Mouse (Mus musculus): ENCODE data around the gene Trim61. TPM values are rescaled to one million over a fixed set of nuclear protein-coding genes. Genes with fewer than 3 reads are reported as not detected.

Trim61 gene
- 0.17 TPM in 1 of 2 replicates, not detected in the other for polyA plus RNA-seq (2014; fragmentation: Nextera tagmentation; extraction: Ambion mirVana)

GRCm38 (mm10) chr8:65018423-65018822 is at the start of gene Trim61, which contains the start of gene Trim60:
Gene Trim61, minus strand, starts transcription at chr8:65018523.
Gene Trim60, minus strand, starts transcription at chr8:65018584.
- no peak for ATAC-seq (ENCODE audit: low read depth)
- no peak within 1 kb of the TSS for H3K4me3 ChIP-seq (ENCODE audit: low read depth, low read length)
- 87% methylated on average over 8 of the region's 8 CpGs for WGBS
- H3K9me3 ChIP-seq (ENCODE audit: control insufficient read depth, low read length), result no peaks in the 10 kb centered on the region
- no peaks in the 10 kb centered on the region for H3K36me3 ChIP-seq (ENCODE audit: control insufficient read depth, insufficient read depth, low read length)
- H3K9ac ChIP-seq (ENCODE audit: low read depth, low read length), result no peak within 1 kb of the TSS
- no peak for DNase-seq (ENCODE audit: low spot score)
- no peak within 1 kb of the TSS for H3K27ac ChIP-seq (replicated peaks; ENCODE audit: low read depth, low read length)
- no peaks in the 10 kb centered on the region for H3K27me3 ChIP-seq (replicated peaks; ENCODE audit: control insufficient read depth, insufficient read depth, low read length)
- no peaks in the 10 kb centered on the region for H3K4me1 ChIP-seq (ENCODE audit: control insufficient read depth, insufficient read depth, low read length)
- H3K4me2 ChIP-seq (ENCODE audit: low read depth, low read length), result no peak within 1 kb of the TSS

GRCm38 (mm10) chr8:65067694-65068472 is 49.6 kb upstream of the Trim61 start:
- Histone ChIP-seq H3K27ac (replicated peaks; ENCODE audit: low read depth, low read length) (no peak overlapping the region), H3K9ac (ENCODE audit: low read depth, low read length) (no peak overlapping the region), H3K4me3 (ENCODE audit: low read depth, low read length) (no peak overlapping the region), H3K36me3 (ENCODE audit: control insufficient read depth, insufficient read depth, low read length) (no peaks in the 10 kb centered on the region), H3K27me3 (replicated peaks; ENCODE audit: control insufficient read depth, insufficient read depth, low read length) (no peaks in the 10 kb centered on the region), H3K4me2 (ENCODE audit: low read depth, low read length) (no peak overlapping the region), H3K9me3 (ENCODE audit: control insufficient read depth, low read length) (no peaks in the 10 kb centered on the region), H3K4me1 (ENCODE audit: control insufficient read depth, insufficient read depth, low read length) (no peaks in the 10 kb centered on the region)
- no peak for ATAC-seq (ENCODE audit: low read depth)
- 41% methylated on average over 10 of the region's 10 CpGs for WGBS
- DNase-seq (ENCODE audit: low spot score), result no peak

GRCm38 (mm10) chr8:65067031-65067430 is 48.7 kb upstream of the Trim61 start:
- 88% methylated on average over 4 of the region's 4 CpGs for WGBS
- no peaks in the 10 kb centered on the region for H3K4me1 ChIP-seq (ENCODE audit: control insufficient read depth, insufficient read depth, low read length)
- no peak overlapping the region for H3K9ac ChIP-seq (ENCODE audit: low read depth, low read length)
- H3K36me3 ChIP-seq (ENCODE audit: control insufficient read depth, insufficient read depth, low read length), result no peaks in the 10 kb centered on the region
- DNase-seq (ENCODE audit: low spot score), result peak; percentile 16
- H3K9me3 ChIP-seq (ENCODE audit: control insufficient read depth, low read length), result no peaks in the 10 kb centered on the region
- no peak overlapping the region for H3K4me2 ChIP-seq (ENCODE audit: low read depth, low read length)
- H3K27me3 ChIP-seq (replicated peaks; ENCODE audit: control insufficient read depth, insufficient read depth, low read length), result no peaks in the 10 kb centered on the region
- ATAC-seq (ENCODE audit: low read depth), result no peak
- no peak overlapping the region for H3K4me3 ChIP-seq (ENCODE audit: low read depth, low read length)
- no peak overlapping the region for H3K27ac ChIP-seq (replicated peaks; ENCODE audit: low read depth, low read length)

GRCm38 (mm10) chr8:65065622-65066021 is 47.3 kb upstream of the Trim61 start:
- Histone ChIP-seq H3K36me3 (ENCODE audit: control insufficient read depth, insufficient read depth, low read length) (no peaks in the 10 kb centered on the region), H3K27me3 (replicated peaks; ENCODE audit: control insufficient read depth, insufficient read depth, low read length) (no peaks in the 10 kb centered on the region), H3K4me1 (ENCODE audit: control insufficient read depth, insufficient read depth, low read length) (no peaks in the 10 kb centered on the region), H3K4me2 (ENCODE audit: low read depth, low read length) (no peak overlapping the region), H3K27ac (replicated peaks; ENCODE audit: low read depth, low read length) (no peak overlapping the region), H3K9me3 (ENCODE audit: control insufficient read depth, low read length) (no peaks in the 10 kb centered on the region), H3K9ac (ENCODE audit: low read depth, low read length) (no peak overlapping the region), H3K4me3 (ENCODE audit: low read depth, low read length) (no peak overlapping the region)
- no peak for DNase-seq (ENCODE audit: low spot score)
- 98% methylated on average over 3 of the region's 3 CpGs for WGBS
- ATAC-seq (ENCODE audit: low read depth), result no peak

GRCm38 (mm10) chr8:65064071-65064470 is 45.7 kb upstream of the Trim61 start:
- H3K4me3 ChIP-seq (ENCODE audit: low read depth, low read length), result no peak overlapping the region
- H3K27ac ChIP-seq (replicated peaks; ENCODE audit: low read depth, low read length), result no peak overlapping the region
- DNase-seq (ENCODE audit: low spot score) (no peak), ATAC-seq (ENCODE audit: low read depth) (no peak)
- H3K36me3 ChIP-seq (ENCODE audit: control insufficient read depth, insufficient read depth, low read length), result no peaks in the 10 kb centered on the region
- H3K9me3 ChIP-seq (ENCODE audit: control insufficient read depth, low read length), result no peaks in the 10 kb centered on the region
- H3K9ac ChIP-seq (ENCODE audit: low read depth, low read length), result no peak overlapping the region
- H3K27me3 ChIP-seq (replicated peaks; ENCODE audit: control insufficient read depth, insufficient read depth, low read length), result no peaks in the 10 kb centered on the region
- no peak overlapping the region for H3K4me2 ChIP-seq (ENCODE audit: low read depth, low read length)
- WGBS, result 48% methylated on average over 2 of the region's 2 CpGs
- H3K4me1 ChIP-seq (ENCODE audit: control insufficient read depth, insufficient read depth, low read length), result no peaks in the 10 kb centered on the region

GRCm38 (mm10) chr8:65062195-65062594 is 43.9 kb upstream of the Trim61 start:
- Histone ChIP-seq H3K4me3 (ENCODE audit: low read depth, low read length) (no peak overlapping the region), H3K4me1 (ENCODE audit: control insufficient read depth, insufficient read depth, low read length) (no peaks in the 10 kb centered on the region), H3K27ac (replicated peaks; ENCODE audit: low read depth, low read length) (no peak overlapping the region), H3K27me3 (replicated peaks; ENCODE audit: control insufficient read depth, insufficient read depth, low read length) (no peaks in the 10 kb centered on the region), H3K36me3 (ENCODE audit: control insufficient read depth, insufficient read depth, low read length) (no peaks in the 10 kb centered on the region), H3K9ac (ENCODE audit: low read depth, low read length) (no peak overlapping the region), H3K4me2 (ENCODE audit: low read depth, low read length) (no peak overlapping the region), H3K9me3 (ENCODE audit: control insufficient read depth, low read length) (no peaks in the 10 kb centered on the region)
- ATAC-seq (ENCODE audit: low read depth) (no peak), DNase-seq (ENCODE audit: low spot score) (no peak)
- 83% methylated on average over 4 of the region's 4 CpGs for WGBS

- no peak for ATAC-seq (ENCODE audit: low read depth)
- H3K36me3 ChIP-seq (ENCODE audit: control insufficient read depth, insufficient read depth, low read length), result no peaks in the 10 kb centered on the region
- H3K27me3 ChIP-seq (replicated peaks; ENCODE audit: control insufficient read depth, insufficient read depth, low read length), result no peaks in the 10 kb centered on the region
- WGBS, result 97% methylated on average over 4 of the region's 4 CpGs
- no peak for DNase-seq (ENCODE audit: low spot score)
- no peak overlapping the region for H3K4me2 ChIP-seq (ENCODE audit: low read depth, low read length)
- no peak overlapping the region for H3K9ac ChIP-seq (ENCODE audit: low read depth, low read length)
- H3K9me3 ChIP-seq (ENCODE audit: control insufficient read depth, low read length), result no peaks in the 10 kb centered on the region
- H3K27ac ChIP-seq (replicated peaks; ENCODE audit: low read depth, low read length), result no peak overlapping the region
- 0 out of 2 replicates have a peak, but pooled peaks cover 8% of the 10 kb centered on the region for H3K4me1 ChIP-seq (ENCODE audit: control insufficient read depth, insufficient read depth, low read length)
- H3K4me3 ChIP-seq (ENCODE audit: low read depth, low read length), result no peak overlapping the region
These were observed 38.4 kb upstream of the Trim61 start for GRCm38 (mm10) chr8:65056722-65057121.

GRCm38 (mm10) chr8:65053968-65054367 is 35.6 kb upstream of the Trim61 start:
- DNase-seq (ENCODE audit: low spot score), result peak; percentile 53
- Histone ChIP-seq H3K4me1 (ENCODE audit: control insufficient read depth, insufficient read depth, low read length) (0 out of 2 replicates have a peak, but pooled peaks cover 8% of the 10 kb centered on the region), H3K9me3 (ENCODE audit: control insufficient read depth, low read length) (no peaks in the 10 kb centered on the region), H3K27ac (replicated peaks; ENCODE audit: low read depth, low read length) (no peak overlapping the region), H3K4me2 (ENCODE audit: low read depth, low read length) (no peak overlapping the region), H3K9ac (ENCODE audit: low read depth, low read length) (no peak overlapping the region), H3K4me3 (ENCODE audit: low read depth, low read length) (no peak overlapping the region), H3K27me3 (replicated peaks; ENCODE audit: control insufficient read depth, insufficient read depth, low read length) (no peaks in the 10 kb centered on the region), H3K36me3 (ENCODE audit: control insufficient read depth, insufficient read depth, low read length) (no peaks in the 10 kb centered on the region)
- 28% methylated on average over 5 of the region's 5 CpGs for WGBS
- peak; percentile 55; the same call in 1 of the 2 replicates for ATAC-seq (ENCODE audit: low read depth)

GRCm38 (mm10) chr8:65053554-65053953 is 35.2 kb upstream of the Trim61 start:
- Histone ChIP-seq H3K27me3 (replicated peaks; ENCODE audit: control insufficient read depth, insufficient read depth, low read length) (no peaks in the 10 kb centered on the region), H3K4me3 (ENCODE audit: low read depth, low read length) (no peak overlapping the region), H3K36me3 (ENCODE audit: control insufficient read depth, insufficient read depth, low read length) (no peaks in the 10 kb centered on the region), H3K27ac (replicated peaks; ENCODE audit: low read depth, low read length) (no peak overlapping the region), H3K4me1 (ENCODE audit: control insufficient read depth, insufficient read depth, low read length) (0 out of 2 replicates have a peak, but pooled peaks cover 8% of the 10 kb centered on the region), H3K4me2 (ENCODE audit: low read depth, low read length) (no peak overlapping the region), H3K9ac (ENCODE audit: low read depth, low read length) (no peak overlapping the region), H3K9me3 (ENCODE audit: control insufficient read depth, low read length) (no peaks in the 10 kb centered on the region)
- ATAC-seq (ENCODE audit: low read depth) (no peak), DNase-seq (ENCODE audit: low spot score) (no peak)
- 80% methylated on average over 3 of the region's 3 CpGs for WGBS
